Mouse (Mus musculus) cerebellum, postnatal 4 days (tissue): ENCODE results near the gene Kcnq1.

Experiments used
- DNase-seq, 2 experiments: peaks; one replicate each; pipeline ENCODE4 v3.0.0; 2022; ENCODE audit warnings: low spot score in 2 of 2, mixed read lengths in 1 of 2

The Kcnq1 gene

GRCm38 (mm10) chr7:143364969-143365839, 259.0 kb downstream of the Kcnq1 start:
- no peak for DNase-seq

GRCm38 (mm10) chr7:143367366-143368266, 261.5 kb downstream of the Kcnq1 start:
- DNase-seq: no peak

- DNase-seq: no peak
Observed at GRCm38 (mm10) chr7:143368267-143368643, 262.1 kb downstream of the Kcnq1 start.

- no peak for DNase-seq
Observed at GRCm38 (mm10) chr7:143371336-143371735, 265.2 kb downstream of the Kcnq1 start.

- DNase-seq: no peak
Observed at GRCm38 (mm10) chr7:143373265-143373664, 267.1 kb downstream of the Kcnq1 start.

GRCm38 (mm10) chr7:143375945-143376344, 269.8 kb downstream of the Kcnq1 start:
- no peak for DNase-seq

- no peak for DNase-seq
Observed at GRCm38 (mm10) chr7:143380466-143381073, 274.4 kb downstream of the Kcnq1 start.

- DNase-seq: no peak
Observed at GRCm38 (mm10) chr7:143386632-143387031, 280.5 kb downstream of the Kcnq1 start.

GRCm38 (mm10) chr7:143388783-143389695, 282.9 kb downstream of the Kcnq1 start:
- DNase-seq: peak in 1 of 2 experiments; percentile 45

- DNase-seq: peak in 1 of 2 experiments; percentile 70
Observed at GRCm38 (mm10) chr7:143389860-143390259, 283.7 kb downstream of the Kcnq1 start.

- peak in 1 of 2 experiments; percentile 76 for DNase-seq
Observed at GRCm38 (mm10) chr7:143390277-143390948, 284.3 kb downstream of the Kcnq1 start.

GRCm38 (mm10) chr7:143395113-143395563, 289.0 kb downstream of the Kcnq1 start:
- DNase-seq: no peak

- no peak for DNase-seq
Observed at GRCm38 (mm10) chr7:143399756-143400155, 293.6 kb downstream of the Kcnq1 start.

GRCm38 (mm10) chr7:143400599-143400998, 294.4 kb downstream of the Kcnq1 start:
- DNase-seq: no peak

GRCm38 (mm10) chr7:143401429-143402016, 295.4 kb downstream of the Kcnq1 start:
- no peak for DNase-seq

GRCm38 (mm10) chr7:143404296-143404695, 298.1 kb downstream of the Kcnq1 start:
- DNase-seq: no peak

GRCm38 (mm10) chr7:143407931-143408501, 301.9 kb downstream of the Kcnq1 start:
- DNase-seq: no peak

- no peak for DNase-seq
Observed at GRCm38 (mm10) chr7:143408615-143409021, 302.5 kb downstream of the Kcnq1 start.

- DNase-seq: no peak
Observed at GRCm38 (mm10) chr7:143412606-143413005, 306.4 kb downstream of the Kcnq1 start.
